Mouse (Mus musculus) stomach, postnatal 0 days (tissue): ENCODE measurements at regions not wholly inside any gene's neighbourhood (a gene's known extent, or its start where the extent isn't known, plus 50 kb on each side); places are given as distances from the start of the nearest gene placed in this dataset.

Source experiments
- ATAC-seq: fragments of 200-750 bp; cut with Nextera tagmentation; 2 replicates; pipeline ENCODE4 v1.8.0; 2017; ENCODE audit not compliant: low FRiP score, low TSS enrichment
- DNase-seq: peaks from one replicate; pipeline ENCODE4 v3.0.0-alpha.2; 2016; ENCODE audit warnings: low spot score
- H3K27ac ChIP-seq: fragments of 300-500 bp; sonication (generic); replicated peaks from 2 replicates; pipeline ENCODE4 v1.5.1; 2014; ENCODE audit warnings: mild to moderate bottlenecking, control low read depth
- H3K27me3 ChIP-seq: fragments of 300-500 bp; sonication (generic); 2 replicates; pipeline ENCODE4 v1.6.1; 2014; ENCODE audit warnings: low read length; ENCODE audit not compliant: control insufficient read depth, insufficient read depth
- H3K36me3 ChIP-seq: fragments of 300-500 bp; sonication (generic); 2 replicates; pipeline ENCODE4 v1.6.1; 2014; ENCODE audit warnings: low read length, mixed read lengths; ENCODE audit not compliant: control insufficient read depth, insufficient read depth
- H3K4me1 ChIP-seq: fragments of 300-500 bp; sonication (generic); replicated peaks from 2 replicates; pipeline ENCODE4 v1.6.1; 2014; ENCODE audit warnings: antibody characterized with exemption; ENCODE audit not compliant: control insufficient read depth, insufficient read depth
- H3K4me2 ChIP-seq: fragments of 300-500 bp; sonication (generic); replicated peaks from 2 replicates; pipeline ENCODE4 v1.6.1; 2014; ENCODE audit warnings: low read depth, mild to moderate bottlenecking, control low read depth, moderate library complexity
- H3K4me3 ChIP-seq: fragments of 300-500 bp; sonication (generic); 2 replicates; pipeline ENCODE4 v1.5.1; 2014; ENCODE audit warnings: low read depth, low read length, control low read depth
- H3K9ac ChIP-seq: fragments of 300-500 bp; sonication (generic); 2 replicates; pipeline ENCODE4 v1.6.1; 2014; ENCODE audit warnings: mild to moderate bottlenecking, low read length, control low read depth, mixed read lengths
- H3K9me3 ChIP-seq: fragments of 300-500 bp; sonication (generic); 2 replicates; pipeline ENCODE4 v1.6.1; 2016; ENCODE audit warnings: low read length; ENCODE audit not compliant: control insufficient read depth
- CTCF ChIP-seq: IDR thresholded peaks from 2 replicates; pipeline ENCODE4 v1.5.1; 2016; ENCODE audit warnings: antibody characterized with exemption, low read depth, mild to moderate bottlenecking, moderate library complexity
- EP300 ChIP-seq: optimal IDR thresholded peaks from 2 replicates; pipeline ENCODE3; 2016; ENCODE audit warnings: antibody characterized with exemption
- WGBS: fragments of 180-500 bp; shearing (Covaris S2); extraction: QIAGEN DNeasy Blood & Tissue Kit; methylation state at CpG from one replicate; pipeline ENCODE4 v1.1.7; 2014; 5-methylcytosine and 5-hydroxymethylcytosine counted together

DNA sequence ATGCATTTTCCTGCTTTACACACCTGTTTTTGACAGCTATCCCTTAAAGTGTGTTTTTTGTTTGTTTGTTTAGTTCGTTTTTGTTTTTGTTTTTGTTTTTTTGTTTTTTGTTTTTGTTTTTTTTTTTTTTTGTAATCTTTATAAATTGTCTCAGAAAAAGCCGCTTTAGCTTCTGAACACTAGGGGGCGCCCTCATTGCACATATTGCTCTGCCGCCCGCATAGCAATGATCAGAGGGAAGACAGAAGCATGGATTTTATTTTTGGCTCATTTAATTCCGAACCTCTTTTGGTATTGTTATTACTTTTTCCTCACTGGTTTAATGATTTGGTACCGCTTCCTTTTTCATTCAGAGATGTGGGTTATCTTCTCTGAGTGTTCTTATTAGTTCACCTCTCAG, 569.9 kb upstream of the Gm10800 start:
- Histone ChIP-seq H3K4me1 (no peaks in the 10 kb centered on the region), H3K9ac (no peak overlapping the region), H3K4me3 (no peak overlapping the region), H3K9me3 (no peaks in the 10 kb centered on the region), H3K27ac (no peak overlapping the region), H3K4me2 (no peak overlapping the region), H3K27me3 (no peaks in the 10 kb centered on the region), H3K36me3 (no peaks in the 10 kb centered on the region)
- WGBS, result 7% methylated on average over 7 of the region's 7 CpGs
- peak; percentile 76 for TF ChIP-seq CTCF
- no peak for TF ChIP-seq EP300
- ATAC-seq, result no peak
- peak; percentile 14 for DNase-seq
